Mouse (Mus musculus) 416B (cell line): ENCODE data around the gene Kbtbd6.
"Not testable (repeated sequence)": the region's sequence is repeated elsewhere in the genome, so short reads cannot be mapped to it uniquely, and the experiment has no call there.

Source experiments
- DNase-seq: peaks from one replicate; pipeline ENCODE4 v3.0.0; 2011; ENCODE audit warnings: low read depth

The Kbtbd6 gene

GRCm38 (mm10) chr14:79451681-79452590 is at the start of gene Kbtbd6:
TSS of gene Kbtbd6 (plus strand) at chr14:79451835.
- DNase-seq: not testable (repeated sequence)

GRCm38 (mm10) chr14:79407641-79408040 is 44.0 kb upstream of the Kbtbd6 start:
- no peak for DNase-seq

GRCm38 (mm10) chr14:79409278-79409830 is 42.3 kb upstream of the Kbtbd6 start:
- no peak for DNase-seq

GRCm38 (mm10) chr14:79410662-79411061 is 41.0 kb upstream of the Kbtbd6 start:
- no peak for DNase-seq

- DNase-seq: no peak
Measured at GRCm38 (mm10) chr14:79413121-79413520, 38.5 kb upstream of the Kbtbd6 start.

- DNase-seq: no peak
Measured at GRCm38 (mm10) chr14:79420083-79420685, 31.5 kb upstream of the Kbtbd6 start.

- peak; percentile 99 for DNase-seq
Measured at GRCm38 (mm10) chr14:79425979-79426729, 25.5 kb upstream of the Kbtbd6 start, which contains the start of gene Kbtbd7. TSS of gene Kbtbd7 (plus strand) at chr14:79426511.

- not testable (repeated sequence) for DNase-seq
Measured at GRCm38 (mm10) chr14:79426730-79427365, 24.8 kb upstream of the Kbtbd6 start.

- no peak for DNase-seq
Measured at GRCm38 (mm10) chr14:79434068-79434467, 17.6 kb upstream of the Kbtbd6 start.

- DNase-seq: peak; percentile 60
Measured at GRCm38 (mm10) chr14:79440655-79441054, 11.0 kb upstream of the Kbtbd6 start.

GRCm38 (mm10) chr14:79441441-79441840 is 10.2 kb upstream of the Kbtbd6 start:
- peak; percentile 82 for DNase-seq

- DNase-seq: no peak
Measured at GRCm38 (mm10) chr14:79444601-79445000, 7.0 kb upstream of the Kbtbd6 start.

GRCm38 (mm10) chr14:79445055-79445620 is 6.5 kb upstream of the Kbtbd6 start:
- no peak for DNase-seq

- DNase-seq: not testable (repeated sequence)
Measured at GRCm38 (mm10) chr14:79452591-79452934, 928 bp downstream of the Kbtbd6 start.

- DNase-seq: no peak
Measured at GRCm38 (mm10) chr14:79460401-79460800, 8.8 kb downstream of the Kbtbd6 start.

GRCm38 (mm10) chr14:79460988-79461387 is 9.4 kb downstream of the Kbtbd6 start:
- no peak for DNase-seq

GRCm38 (mm10) chr14:79465623-79466022 is 14.0 kb downstream of the Kbtbd6 start:
- peak; percentile 67 for DNase-seq

- DNase-seq: peak; percentile 65
Measured at GRCm38 (mm10) chr14:79467621-79468020, 16.0 kb downstream of the Kbtbd6 start.

GRCm38 (mm10) chr14:79473384-79473783 is 21.7 kb downstream of the Kbtbd6 start:
- DNase-seq: no peak

- DNase-seq: peak; percentile 84
Measured at GRCm38 (mm10) chr14:79480624-79481338, 29.1 kb downstream of the Kbtbd6 start, which contains the start of gene Elf1. TSS of gene Elf1 (plus strand) at chr14:79481194.
